Mouse (Mus musculus) olfactory bulb, adult 2 months (tissue): ENCODE measurements around the gene Gm10392.
"Not testable (repeated sequence)": the region's sequence is repeated elsewhere in the genome, so short reads cannot be mapped to it uniquely, and the experiment has no call there.

ENCODE experiments used
- CTCF ChIP-seq: fragments of 200-500 bp; IDR thresholded peaks from 2 replicates; pipeline ENCODE4 v1.5.1; 2012; ENCODE audit warnings: low read depth, mild to moderate bottlenecking, low read length, moderate library complexity; ENCODE audit not compliant: insufficient read depth
- POLR2A ChIP-seq: fragments of 200-500 bp; IDR thresholded peaks from 2 replicates; pipeline ENCODE4 v1.6.1; 2012; ENCODE audit warnings: mild to moderate bottlenecking, low read depth, low read length, moderate library complexity; ENCODE audit not compliant: insufficient read depth

DNA sequence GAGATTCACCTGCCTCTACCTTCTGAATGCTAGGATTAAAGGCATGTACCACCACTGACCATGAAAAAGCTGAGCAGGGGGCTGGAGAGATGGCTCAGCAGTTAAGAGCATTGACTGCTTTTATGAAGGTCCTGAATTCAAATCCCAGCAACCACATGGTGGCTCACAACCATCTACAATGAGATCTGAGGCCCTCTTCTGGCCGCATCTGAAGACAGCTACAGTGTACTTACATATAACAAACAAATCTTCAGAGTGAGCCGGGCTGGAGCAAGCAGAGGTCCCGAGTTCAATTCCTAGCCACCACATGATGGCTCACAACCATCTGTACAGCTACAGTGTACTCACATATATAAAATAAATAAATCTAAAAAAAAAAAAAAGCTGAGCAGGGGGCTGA is 9.4 kb upstream of the Gm10392 start:
- not testable (repeated sequence) for TF ChIP-seq CTCF, POLR2A
